Mouse (Mus musculus): ENCODE results near the gene Kcnn3. TPM values are rescaled to one million over a fixed set of nuclear protein-coding genes. Genes with fewer than 3 reads are reported as not detected.

Kcnn3 gene
- not detected for total RNA-seq (2023)

DNA sequence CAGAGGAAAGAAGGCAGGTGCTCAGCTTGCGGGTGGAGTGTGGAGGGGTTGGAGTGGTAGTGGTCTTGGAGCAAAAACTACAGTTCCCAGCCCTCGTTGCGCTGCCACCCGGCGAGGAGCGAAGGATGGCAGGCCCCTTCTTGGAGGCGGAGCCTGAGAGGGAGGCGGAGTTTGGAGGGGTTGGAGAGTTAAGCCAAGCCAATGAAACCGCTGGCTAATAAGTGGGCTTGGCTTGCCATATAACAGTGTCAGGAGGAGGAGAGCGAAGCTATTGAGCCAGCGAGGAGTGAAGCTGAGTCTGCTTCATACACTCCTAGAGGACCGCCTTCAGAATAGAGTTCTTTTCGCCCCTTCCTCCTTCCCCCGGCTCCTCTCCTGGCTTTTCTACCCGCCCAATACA lies at the start of gene Kcnn3:
Gene Kcnn3, plus strand, starts transcription at position 271 of the 400 bp plus-strand sequence.

DNA sequence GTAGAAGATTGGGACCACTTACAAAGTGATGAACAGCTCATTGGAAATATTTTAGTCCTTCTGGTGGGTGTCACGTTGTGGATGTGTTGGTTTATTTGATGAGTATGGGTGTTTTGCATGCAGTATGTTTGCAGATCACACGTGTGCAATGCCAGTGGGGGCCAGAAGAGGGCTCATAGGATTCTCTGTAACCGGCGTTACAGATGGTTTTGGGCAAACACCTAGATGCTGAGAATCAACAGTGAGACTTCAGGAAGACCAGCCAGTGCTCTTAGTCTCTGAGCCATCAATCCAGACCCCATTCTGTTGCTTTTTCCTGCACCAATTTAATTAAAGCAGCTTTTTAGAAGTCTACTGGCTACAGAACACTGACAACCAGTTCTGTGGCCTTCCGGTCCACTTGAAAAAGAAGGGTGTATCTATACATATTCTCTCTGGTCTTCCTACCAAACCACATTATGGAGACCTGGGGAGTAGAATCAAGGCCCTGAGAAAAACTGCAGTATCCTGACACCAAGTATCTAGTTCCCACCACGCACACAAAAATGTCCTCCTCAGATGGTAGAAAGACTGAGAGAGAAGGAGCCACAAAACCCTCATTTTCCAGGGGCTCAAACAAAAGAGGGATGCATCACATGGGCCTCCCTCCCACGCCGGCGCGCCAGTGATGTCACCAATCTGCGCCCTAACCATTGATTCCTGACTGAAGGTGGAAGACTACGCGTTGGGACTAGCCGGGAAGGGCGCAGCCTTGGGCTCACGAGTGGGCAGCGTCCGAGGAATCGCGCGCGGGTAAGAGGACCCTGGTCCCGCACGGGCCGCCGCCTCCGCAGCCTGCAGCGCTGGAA lies 194.6 kb downstream of the Kcnn3 start, which contains the start of gene Adar:
Gene Adar, plus strand, starts transcription at position 664 of the 848 bp plus-strand sequence.

Other genes with a start within 250 kb of the Kcnn3 start
- gene Slc50a1, start 249.6 kb upstream of the Kcnn3 start, total RNA-seq (2023), result 90.8 TPM
- gene Efna1, start 239.0 kb upstream of the Kcnn3 start, total RNA-seq (2023), result not detected
- not detected for gene Efna3, start 197.2 kb upstream of the Kcnn3 start, total RNA-seq (2023)
- gene Efna4, start 182.1 kb upstream of the Kcnn3 start, total RNA-seq (2023), result 0.70 TPM
- gene Adam15, start 170.2 kb upstream of the Kcnn3 start, total RNA-seq (2023), result 14.3 TPM
- gene Dcst2, start 158.2 kb upstream of the Kcnn3 start, total RNA-seq (2023), result 0.23 TPM
- gene Dcst1, start 154.9 kb upstream of the Kcnn3 start, total RNA-seq (2023), result not detected
- gene Zbtb7b, start 125.4 kb upstream of the Kcnn3 start, total RNA-seq (2023), result 78.1 TPM
- gene Lenep, start 117.4 kb upstream of the Kcnn3 start, total RNA-seq (2023), result not detected
- gene Flad1, start 108.3 kb upstream of the Kcnn3 start, total RNA-seq (2023), result 21.0 TPM
- gene Cks1b, start 101.8 kb upstream of the Kcnn3 start, total RNA-seq (2023), result 3.7 TPM
- 96.1 TPM for gene Shc1, start 101.7 kb upstream of the Kcnn3 start, total RNA-seq (2023)
- gene Pygo2, start 90.0 kb upstream of the Kcnn3 start, total RNA-seq (2023), result 39.8 TPM
- gene Pbxip1, start 83.5 kb upstream of the Kcnn3 start, total RNA-seq (2023), result 95.0 TPM
- gene Pmvk, start 65.6 kb upstream of the Kcnn3 start, total RNA-seq (2023), result 10.0 TPM
- 140 TPM for gene Adar, start 194.9 kb downstream of the Kcnn3 start, total RNA-seq (2023)
- 3.0 TPM for gene Chrnb2, start 244.5 kb downstream of the Kcnn3 start, total RNA-seq (2023)